Comparison of ENCODE assay signal across 13 mouse cellular contexts in genomic region chr16:44270606-44271005, GRCm38 (mm10).
DNase-seq lines count a peak whose midpoint lies in the region; ATAC-seq and TF ChIP-seq lines count a peak whose summit lies in the region.
"Had no signal": no experiment of that assay in that cellular context is flagged by ENCODE, and none has a peak within 500 bp of the region (broad histone marks: within the 10 kb centered on the region; RNA-seq: fewer than 3 reads in every experiment).

No protein-coding gene starts in this region.

- no peaks in the 10 kb centered on the region for H3K4me1 ChIP-seq in liver, adult 2 months (ENCODE audit: control insufficient read depth, insufficient read depth, low read length)
- peaks cover 15% of the 10 kb centered on the region for H3K4me1 ChIP-seq in kidney, embryonic 15.5 days
- H3K4me1 ChIP-seq: embryonic facial prominence, embryonic 15.5 days had no signal

- no peaks in the 10 kb centered on the region for H3K27me3 ChIP-seq in liver, adult 2 months (ENCODE audit: control insufficient read depth, insufficient read depth, low read length)
- no peaks in the 10 kb centered on the region for H3K27me3 ChIP-seq in kidney, embryonic 15.5 days
- H3K27me3 ChIP-seq: embryonic facial prominence, embryonic 15.5 days; liver, embryonic 15.5 days had no signal

- no peak overlapping the region for H3K4me2 ChIP-seq in kidney, embryonic 15.5 days
- H3K4me2 ChIP-seq: embryonic facial prominence, embryonic 15.5 days; liver, embryonic 15.5 days had no signal

- H3K4me3 ChIP-seq in liver, adult 2 months (ENCODE audit: insufficient read depth, low read depth, low read length) = no peak overlapping the region
- no peak overlapping the region for H3K4me3 ChIP-seq in kidney, embryonic 15.5 days (replicated peaks)
- H3K4me3 ChIP-seq: embryonic facial prominence, embryonic 15.5 days; liver, embryonic 15.5 days; myocyte had no signal

- no peak for TF ChIP-seq CTCF in liver, adult 2 months (IDR thresholded peaks at IDR 0.05; ENCODE audit: low read depth, low read length)

- 44% methylated on average over 5 of the region's 5 CpGs for WGBS in liver, adult 2 months
- 26% methylated on average over 5 of the region's 5 CpGs for WGBS in kidney, embryonic 15.5 days

- no peak overlapping the region for H3K9ac ChIP-seq in liver, adult 2 months (ENCODE audit: low read depth, low read length)
- H3K9ac ChIP-seq in kidney, embryonic 15.5 days = no peak overlapping the region
- H3K9ac ChIP-seq: embryonic facial prominence, embryonic 15.5 days; liver, embryonic 15.5 days had no signal

- H3K9me3 ChIP-seq in kidney, embryonic 15.5 days (replicated peaks) = no peaks in the 10 kb centered on the region
- H3K9me3 ChIP-seq: embryonic facial prominence, embryonic 15.5 days; liver, embryonic 15.5 days had no signal

- no peaks in the 10 kb centered on the region for H3K36me3 ChIP-seq in liver, adult 2 months (ENCODE audit: control insufficient read depth, insufficient read depth, low read length)
- H3K36me3 ChIP-seq in kidney, embryonic 15.5 days = no peaks in the 10 kb centered on the region
- H3K36me3 ChIP-seq: embryonic facial prominence, embryonic 15.5 days; liver, embryonic 15.5 days had no signal

- TF ChIP-seq POLR2A in liver, adult 2 months (IDR thresholded peaks at IDR 0.05; ENCODE audit: extremely low read depth, insufficient read depth, low read length) = no peak

- H3K27ac ChIP-seq in liver, adult 2 months (replicated peaks; ENCODE audit: insufficient read depth, low read depth, low read length) = no peak overlapping the region
- H3K27ac ChIP-seq in kidney, embryonic 15.5 days = peak overlapping the region; percentile 78
- H3K27ac ChIP-seq: embryonic facial prominence, embryonic 15.5 days; liver, embryonic 15.5 days had no signal

- peak; percentile 18 for DNase-seq in liver, adult 2 months (ENCODE audit: extremely low read depth, low read depth, low spot score)
- no peak for DNase-seq in liver
- DNase-seq in gastrocnemius, postnatal 10 days = peak; percentile 23
- peak; percentile 25 for DNase-seq in ovary, postnatal 36 days (ENCODE audit: low spot score)
- DNase-seq in MN1 (ENCODE audit: low spot score) = no peak
- no peak for DNase-seq in spleen, postnatal 4 days (ENCODE audit: low spot score in 2 of 2)
- no peak for DNase-seq in cerebellum, postnatal 4 days (ENCODE audit: low spot score in 2 of 2)
- DNase-seq: cerebellum, adult 8-10 months; layer of hippocampus, adult 9-11 months had no signal

- H3K79me2 ChIP-seq in liver, adult 2 months (ENCODE audit: control insufficient read depth, insufficient read depth, low read length) = no peaks in the 10 kb centered on the region

- ATAC-seq in kidney, embryonic 15.5 days (replicated peaks; ENCODE audit: low FRiP score) = peak; percentile 54

Comparison
In these comparisons a context has a peak if more than half of its experiments do, and no peak if none do; other contexts are left out.
1. DNase-seq: peak in liver, adult 2 months (single experiment), gastrocnemius, postnatal 10 days (single experiment) and ovary, postnatal 36 days (single experiment); none in liver (single experiment), MN1 (single experiment), spleen, postnatal 4 days (0 of 2) and cerebellum, postnatal 4 days (0 of 2).